Mouse (Mus musculus): ENCODE measurements around the gene Hsp90aa1.
"Not testable (repeated sequence)": the region's sequence is repeated elsewhere in the genome, so short reads cannot be mapped to it uniquely, and the experiment has no call there.

The Hsp90aa1 gene

GRCm38 (mm10) chr12:110698523-110699170 is 3.9 kb downstream of the Hsp90aa1 start:
- peak; percentile 89 for DNase-seq (ENCODE audit: extremely low read depth, low read depth)

GRCm38 (mm10) chr12:110698080-110698479 is 4.4 kb downstream of the Hsp90aa1 start:
- DNase-seq (ENCODE audit: extremely low read depth, low read depth) = no peak

- DNase-seq (ENCODE audit: extremely low read depth, low read depth) = no peak
These were observed 5.1 kb downstream of the Hsp90aa1 start for GRCm38 (mm10) chr12:110697457-110697856.

- no peak for DNase-seq (ENCODE audit: extremely low read depth, low read depth)
These were observed 5.5 kb downstream of the Hsp90aa1 start for GRCm38 (mm10) chr12:110696975-110697400.

- DNase-seq (ENCODE audit: extremely low read depth, low read depth) = peak; percentile 71
These were observed 6.2 kb downstream of the Hsp90aa1 start for GRCm38 (mm10) chr12:110696173-110696974.

- no peak for DNase-seq (ENCODE audit: extremely low read depth, low read depth)
These were observed 6.8 kb downstream of the Hsp90aa1 start for GRCm38 (mm10) chr12:110695676-110696171.

- not testable (repeated sequence) for DNase-seq (ENCODE audit: extremely low read depth, low read depth)
These were observed 9.2 kb downstream of the Hsp90aa1 start for GRCm38 (mm10) chr12:110693378-110693777.

GRCm38 (mm10) chr12:110689919-110690643 is 12.4 kb downstream of the Hsp90aa1 start:
- DNase-seq (ENCODE audit: extremely low read depth, low read depth) = no peak

GRCm38 (mm10) chr12:110688921-110689320 is 13.6 kb downstream of the Hsp90aa1 start:
- DNase-seq (ENCODE audit: extremely low read depth, low read depth) = not testable (repeated sequence)

- DNase-seq (ENCODE audit: extremely low read depth, low read depth) = no peak
These were observed 14.4 kb downstream of the Hsp90aa1 start for GRCm38 (mm10) chr12:110687894-110688734.

GRCm38 (mm10) chr12:110683580-110683979 is 18.9 kb downstream of the Hsp90aa1 start:
- DNase-seq (ENCODE audit: extremely low read depth, low read depth) = no peak

- no peak for DNase-seq (ENCODE audit: extremely low read depth, low read depth)
These were observed 19.8 kb downstream of the Hsp90aa1 start, which contains the start of gene 1700001K19Rik for GRCm38 (mm10) chr12:110682561-110683299. TSS of gene 1700001K19Rik (minus strand) at chr12:110682619.

- DNase-seq (ENCODE audit: extremely low read depth, low read depth) = no peak
These were observed 20.6 kb downstream of the Hsp90aa1 start for GRCm38 (mm10) chr12:110681878-110682277.

GRCm38 (mm10) chr12:110681191-110681590 is 21.3 kb downstream of the Hsp90aa1 start:
- DNase-seq (ENCODE audit: extremely low read depth, low read depth) = no peak

- DNase-seq (ENCODE audit: extremely low read depth, low read depth) = peak; percentile 57
These were observed 28.3 kb downstream of the Hsp90aa1 start for GRCm38 (mm10) chr12:110674243-110674642.

- DNase-seq (ENCODE audit: extremely low read depth, low read depth) = no peak
These were observed 35.0 kb downstream of the Hsp90aa1 start for GRCm38 (mm10) chr12:110667466-110668077.

- DNase-seq (ENCODE audit: extremely low read depth, low read depth) = no peak
These were observed 40.8 kb downstream of the Hsp90aa1 start for GRCm38 (mm10) chr12:110661746-110662145.

GRCm38 (mm10) chr12:110651464-110651863 is 51.1 kb downstream of the Hsp90aa1 start:
- no peak for DNase-seq (ENCODE audit: extremely low read depth, low read depth)

GRCm38 (mm10) chr12:110650241-110650641 is 52.3 kb downstream of the Hsp90aa1 start:
- no peak for DNase-seq (ENCODE audit: extremely low read depth, low read depth)
